Mouse (Mus musculus) megakaryocyte, adult 5-6 weeks (primary cell): ENCODE results near the gene 4921517D22Rik. TPM values are rescaled to one million over a fixed set of nuclear protein-coding genes. Genes with fewer than 3 reads are reported as not detected.

ENCODE experiments used
- ATAC-seq: 2 replicates; pipeline ENCODE4 v1.8.0; 2016; ENCODE audit warnings: mild to moderate bottlenecking, inconsistent platforms; ENCODE audit not compliant: poor library complexity, severe bottlenecking
- total RNA-seq, 2 experiments: library from RNA; stranded (forward) in 1 of 2; stranded (reverse) in 1 of 2; fragments of 153-499, 151-499 nt in 1 of 2; fragments of 221-1000, 200-1000 nt in 1 of 2; gene quantifications; 2 replicates each; pipeline versions ENCODE4 v1.2.3 to v1.2.4; 2015 to 2017

4921517D22Rik gene
- total RNA-seq, 2 experiments from 2014 or later: not detected

DNA sequence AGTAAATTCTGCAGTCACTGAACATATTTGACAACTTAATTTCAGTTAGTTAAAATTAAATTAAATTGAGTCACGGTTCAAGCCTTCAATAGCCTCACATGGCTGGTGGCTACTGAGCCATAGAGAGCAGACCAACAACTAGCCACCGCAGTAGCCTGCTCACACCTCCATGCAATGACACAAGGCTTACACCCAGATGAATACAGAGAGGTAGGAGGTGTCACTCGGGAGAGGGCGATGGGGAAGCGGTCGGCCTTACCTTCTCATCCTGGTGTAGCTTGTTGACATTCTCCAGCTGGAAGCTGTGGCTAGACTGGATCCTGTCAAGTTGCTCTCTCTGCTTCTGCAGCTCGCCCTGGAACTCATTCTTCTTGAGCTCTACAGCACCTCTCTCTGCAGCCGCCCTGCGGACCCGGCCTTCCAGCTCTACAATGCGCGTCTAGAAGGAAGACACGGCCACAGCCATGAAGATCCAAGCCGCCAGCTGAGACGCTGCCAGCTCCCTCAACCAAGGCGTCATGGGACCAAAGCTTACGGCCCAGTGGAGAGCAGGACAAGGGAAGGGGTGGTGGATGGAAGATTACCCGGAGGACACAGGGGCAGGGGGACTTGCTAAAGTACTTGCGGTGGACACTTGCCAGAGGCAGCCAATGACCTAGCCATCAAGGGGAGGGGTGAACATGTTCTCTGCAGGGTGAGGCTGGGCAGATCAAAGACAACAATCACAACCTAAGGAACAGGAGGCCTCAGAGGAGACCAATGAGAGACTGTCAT lies 29.8 kb downstream of the 4921517D22Rik start:
- ATAC-seq: no peak

DNA sequence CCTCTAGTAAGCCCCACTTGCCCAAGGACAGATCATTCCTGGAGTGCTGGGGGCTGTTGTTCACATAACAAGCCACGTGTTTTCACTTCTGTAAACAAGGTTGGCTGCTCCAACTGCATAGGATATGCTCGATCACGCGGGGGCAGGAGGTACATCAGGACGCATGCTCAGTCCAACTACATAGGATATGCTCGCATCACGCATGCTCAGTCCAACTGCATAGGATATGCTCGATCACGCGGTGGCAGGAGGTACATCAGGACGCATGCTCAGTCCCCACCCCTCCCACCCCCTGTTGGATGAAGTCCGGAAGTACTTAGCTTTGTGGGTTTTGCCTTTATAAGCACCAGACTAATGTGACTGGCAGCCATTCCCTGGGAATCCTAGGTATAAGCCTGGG lies 31.9 kb downstream of the 4921517D22Rik start:
- ATAC-seq: no peak

DNA sequence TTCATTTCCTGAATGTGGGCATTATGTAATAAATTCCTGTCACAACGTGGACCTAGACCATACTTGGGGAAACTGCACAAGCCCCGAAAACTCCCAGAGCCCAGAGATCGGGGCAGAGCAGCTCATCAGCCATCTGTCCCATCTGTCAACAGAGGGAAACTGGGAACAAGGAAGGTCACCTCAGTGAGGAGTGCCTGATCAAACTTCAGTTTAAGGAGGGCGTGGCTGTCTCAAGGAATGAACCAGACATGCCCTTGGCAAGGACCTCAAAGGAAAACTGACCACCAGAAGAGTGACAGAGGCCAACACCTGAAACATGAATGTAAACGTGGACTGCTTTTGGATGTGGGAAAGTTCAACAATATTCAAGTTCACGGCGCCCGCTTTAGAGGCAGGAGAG lies 32.5 kb downstream of the 4921517D22Rik start:
- no peak for ATAC-seq

DNA sequence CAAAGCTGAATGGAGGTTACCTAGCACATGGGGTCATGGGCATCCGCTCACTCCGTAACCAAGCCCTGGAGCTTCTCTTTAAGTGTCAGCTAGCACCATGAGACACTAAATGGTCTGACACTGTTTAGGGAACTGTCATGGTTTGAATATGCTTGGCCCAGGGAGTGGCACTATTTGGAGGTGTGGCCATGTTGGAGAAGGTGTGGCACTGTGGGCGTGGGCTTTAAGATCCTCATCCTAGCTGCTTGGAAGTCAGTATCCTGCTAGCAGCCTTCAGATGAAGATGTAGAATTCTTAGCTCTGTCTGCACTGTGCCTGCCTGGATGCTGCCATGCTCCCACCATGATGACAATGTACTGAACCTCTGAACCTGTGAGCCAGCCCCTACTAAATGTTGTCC lies 33.5 kb downstream of the 4921517D22Rik start:
- ATAC-seq: no peak

DNA sequence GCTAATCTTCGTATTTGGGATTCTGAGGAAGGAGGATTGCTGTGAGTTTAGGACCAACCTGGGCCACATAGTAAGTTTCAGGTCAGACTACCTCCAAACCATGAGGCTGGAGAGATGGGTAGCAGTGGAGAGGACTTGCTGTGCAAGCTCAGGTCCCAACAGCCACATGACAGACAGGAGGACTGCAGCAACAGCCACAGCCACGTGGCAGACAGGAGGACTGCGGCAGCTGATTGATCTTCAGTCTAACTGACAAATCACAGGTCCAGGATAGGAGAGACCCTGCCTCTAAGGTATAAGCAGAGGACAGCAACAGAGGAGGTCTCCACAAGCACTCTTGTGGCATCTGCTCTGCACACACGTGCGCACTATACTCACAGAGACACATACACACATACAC lies 36.1 kb downstream of the 4921517D22Rik start:
- ATAC-seq: no peak

DNA sequence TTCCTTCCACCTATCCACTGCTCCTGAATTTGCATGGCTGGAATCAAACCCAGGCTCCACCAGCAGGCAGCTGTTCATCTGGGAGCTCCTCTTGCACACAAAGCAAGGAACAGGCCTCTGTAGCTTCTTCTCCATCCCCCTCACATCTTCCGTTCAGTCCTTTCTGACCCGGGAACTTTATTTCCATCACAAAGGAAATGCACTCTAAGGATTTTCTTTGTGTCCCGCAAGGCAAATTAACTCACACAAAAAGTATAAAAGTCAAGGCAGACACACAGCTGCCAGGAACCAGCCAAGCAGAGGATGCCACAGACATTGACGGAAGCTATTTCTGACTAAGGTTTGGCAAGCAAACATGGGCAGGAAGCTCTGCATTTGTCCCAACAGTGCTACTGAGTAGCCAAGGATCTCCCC lies 36.9 kb downstream of the 4921517D22Rik start:
- no peak for ATAC-seq

DNA sequence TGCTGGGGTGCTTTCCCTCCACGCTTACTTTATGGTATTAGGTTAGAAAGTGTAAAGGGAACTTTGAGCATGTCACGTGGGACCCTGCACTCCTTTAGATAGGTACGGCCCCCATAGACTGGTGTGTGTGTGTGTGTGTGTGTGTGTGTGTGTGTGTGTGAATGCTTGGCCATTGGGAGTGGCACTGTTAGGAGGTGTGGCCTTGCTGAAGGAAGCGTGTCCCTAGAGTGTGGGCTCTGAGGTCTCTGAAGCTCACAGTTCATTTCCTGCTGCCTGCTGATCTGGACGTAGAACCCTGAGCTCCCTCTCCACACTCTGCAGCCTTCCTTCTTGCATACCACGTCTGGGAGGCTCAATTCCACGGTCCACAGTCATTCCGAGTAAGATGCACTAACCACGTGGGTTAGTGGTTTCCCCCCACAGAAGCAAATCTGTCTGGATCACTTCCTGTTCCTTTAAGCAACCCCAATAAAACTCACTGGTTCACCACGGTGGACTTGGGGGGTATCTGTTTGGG lies 37.5 kb downstream of the 4921517D22Rik start:
- ATAC-seq: peak; percentile 79

DNA sequence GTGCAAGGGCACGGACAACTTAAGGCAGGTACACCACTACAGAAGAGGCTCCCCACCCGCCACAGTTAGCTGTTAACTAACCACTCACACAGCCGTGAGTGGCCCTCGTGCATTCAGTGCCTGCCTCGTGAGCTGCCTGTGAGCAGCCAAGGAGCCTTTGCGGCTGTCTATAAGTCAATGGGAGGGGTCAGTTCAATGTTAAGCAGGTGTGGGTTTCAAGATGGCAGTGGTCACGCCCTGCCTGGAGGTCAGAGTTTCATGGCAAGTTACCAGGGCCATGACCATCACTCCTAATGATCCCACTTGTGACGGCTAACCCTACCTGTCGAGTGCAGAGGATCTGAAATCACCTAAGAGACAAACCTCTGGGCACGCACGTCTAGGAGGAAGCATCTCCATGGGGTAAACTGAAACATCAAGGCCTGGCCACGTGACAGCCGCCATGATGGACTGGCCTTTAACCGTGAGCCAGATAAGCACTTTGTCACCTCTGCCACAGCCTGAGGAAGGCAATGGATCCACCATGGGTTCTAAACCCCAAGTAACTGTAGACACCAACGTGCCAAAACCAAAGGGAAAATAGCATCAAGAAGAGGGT lies 38.1 kb downstream of the 4921517D22Rik start:
- ATAC-seq: no peak

DNA sequence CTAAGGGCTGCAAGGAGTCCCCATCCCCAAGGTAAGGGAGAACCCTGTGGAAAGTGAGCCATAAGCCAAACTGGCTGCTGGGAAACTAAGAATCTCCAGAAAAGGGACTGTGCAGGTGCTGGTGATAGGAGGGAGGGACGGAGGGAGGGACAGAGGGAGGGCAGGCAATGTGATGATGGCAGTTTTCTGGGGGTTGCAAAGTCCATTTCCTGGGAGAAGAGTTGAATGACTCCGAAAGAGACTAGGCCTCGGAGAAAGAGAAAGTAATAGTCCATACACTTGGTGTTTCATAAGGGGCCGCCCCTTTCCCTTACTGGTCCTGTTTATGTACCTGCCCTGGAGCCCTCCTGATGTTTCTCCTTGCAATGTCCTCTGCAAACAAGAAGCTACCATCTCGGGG lies 39.4 kb downstream of the 4921517D22Rik start:
- ATAC-seq: no peak

DNA sequence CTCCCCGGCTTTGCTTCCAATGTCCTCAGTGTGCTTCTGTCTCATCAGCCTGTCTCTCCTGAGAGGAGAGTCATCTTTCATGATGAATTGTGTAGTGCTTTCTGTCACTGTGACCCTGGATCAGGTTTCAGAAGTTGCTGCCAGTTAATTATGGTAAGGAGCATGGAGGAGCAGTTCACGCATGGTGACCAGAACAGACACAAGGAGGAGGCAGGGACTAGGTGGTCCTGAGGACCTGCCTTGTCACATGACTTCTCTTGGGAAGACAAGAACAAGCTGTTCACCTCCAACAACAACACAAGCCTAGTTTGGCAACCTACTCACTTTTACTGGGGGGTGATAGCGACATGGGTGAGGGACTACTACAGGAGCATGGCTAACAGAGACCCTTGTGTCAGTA lies 40.8 kb downstream of the 4921517D22Rik start:
- no peak for ATAC-seq

DNA sequence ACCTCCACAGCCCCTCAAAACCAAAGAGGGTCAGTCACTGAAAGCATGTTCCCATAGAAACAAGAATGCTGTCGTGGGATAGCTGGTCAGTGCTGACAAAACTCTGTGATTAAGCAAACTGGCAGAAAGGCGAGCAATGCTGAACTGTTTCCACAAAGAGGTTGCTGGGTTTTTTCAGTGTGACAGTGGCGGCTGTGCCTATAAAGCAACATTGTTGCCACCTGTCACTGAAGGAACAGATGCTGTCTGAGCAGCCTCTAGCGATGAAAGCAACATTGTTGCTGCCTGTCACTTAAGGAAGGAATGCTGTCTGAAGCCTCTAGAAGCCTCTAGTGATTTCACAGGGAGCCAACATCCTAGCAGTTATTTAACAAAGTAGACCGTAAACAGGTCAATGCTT lies 41.3 kb downstream of the 4921517D22Rik start:
- ATAC-seq: no peak

DNA sequence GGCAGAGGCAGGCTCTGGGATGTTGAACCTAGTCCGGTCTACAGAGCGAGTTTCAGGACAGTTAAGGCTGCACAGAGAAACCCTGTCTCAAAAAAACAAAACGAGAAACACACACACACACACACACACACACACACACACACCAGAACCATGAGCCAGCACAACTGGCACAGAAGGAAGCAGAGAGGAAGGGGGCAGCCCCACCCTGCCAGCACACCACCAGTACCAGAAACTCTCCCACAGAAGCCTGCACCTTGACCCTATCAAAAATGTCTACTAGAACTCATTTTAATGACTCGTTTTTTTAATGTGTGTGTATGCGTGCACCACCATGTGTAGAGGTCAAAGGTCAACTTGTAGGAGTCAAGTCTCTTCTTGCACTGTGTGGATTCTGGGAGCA lies 44.1 kb downstream of the 4921517D22Rik start:
- peak; percentile 52; the same call in 1 of the 2 replicates for ATAC-seq

DNA sequence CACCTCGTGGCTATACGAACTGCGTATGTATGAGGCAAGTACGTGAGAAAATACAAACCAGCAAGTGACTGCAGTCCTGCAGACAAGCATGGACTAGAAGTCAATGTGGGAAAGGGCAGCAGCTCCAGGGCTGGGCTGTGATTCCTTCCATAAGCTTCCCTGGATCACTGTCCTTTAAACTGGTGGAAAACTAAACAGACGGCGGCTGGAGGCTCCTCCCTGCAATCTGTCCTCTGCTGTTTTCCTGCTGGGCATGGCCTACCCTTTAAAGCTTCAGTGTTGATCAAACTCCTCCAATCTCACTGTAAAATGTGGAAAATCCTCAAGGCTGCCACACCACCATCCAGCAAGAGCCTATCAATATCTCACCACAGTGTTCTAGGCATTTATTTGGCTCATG lies 45.3 kb downstream of the 4921517D22Rik start:
- ATAC-seq: no peak

DNA sequence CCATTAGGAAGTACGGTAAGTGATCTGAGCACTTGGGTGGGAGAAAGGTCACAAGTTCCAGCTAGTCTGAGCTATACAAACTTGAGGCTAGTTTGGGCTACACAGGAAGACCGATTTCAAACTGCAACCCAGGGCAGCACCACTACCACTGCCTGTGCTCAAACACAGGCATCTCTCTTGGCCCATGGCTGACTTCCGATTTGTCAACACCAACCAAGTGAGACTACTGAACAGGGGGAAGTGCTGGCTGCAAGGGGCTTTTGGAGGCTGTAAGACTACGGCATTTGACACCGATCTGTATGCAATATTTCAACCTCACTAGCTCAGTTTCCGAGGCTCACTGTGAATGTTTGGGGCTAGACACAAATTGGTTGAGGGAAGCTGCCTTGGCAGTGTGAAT lies 46.4 kb downstream of the 4921517D22Rik start:
- peak; percentile 65 for ATAC-seq

DNA sequence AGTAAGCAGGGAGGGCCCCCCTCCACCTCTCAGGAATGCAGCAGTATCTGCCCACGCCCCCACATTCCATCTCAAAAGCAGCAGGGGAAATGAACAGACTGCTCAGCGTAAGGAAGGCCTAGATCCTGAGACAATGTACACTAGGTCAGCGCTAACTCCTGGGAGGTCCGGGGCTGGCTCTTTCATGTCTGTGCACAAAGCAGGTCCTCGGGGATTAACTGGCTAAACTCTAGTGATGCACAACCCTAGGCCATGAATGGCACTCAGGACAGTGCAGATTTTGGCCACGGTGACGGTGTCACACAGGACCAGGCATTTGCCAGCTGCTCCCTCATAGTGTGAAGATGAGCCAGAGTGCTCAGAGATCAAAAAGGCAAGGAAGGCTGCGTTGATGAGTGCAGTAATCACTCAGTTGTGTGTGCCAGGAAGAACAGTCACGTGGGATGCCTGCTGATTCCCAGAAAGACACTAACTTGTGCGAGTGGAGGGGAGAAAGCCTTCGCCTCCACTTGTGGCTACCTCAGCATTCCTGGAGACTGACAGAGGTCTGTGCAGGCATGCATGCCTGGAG lies 47.1 kb downstream of the 4921517D22Rik start:
- ATAC-seq: no peak

DNA sequence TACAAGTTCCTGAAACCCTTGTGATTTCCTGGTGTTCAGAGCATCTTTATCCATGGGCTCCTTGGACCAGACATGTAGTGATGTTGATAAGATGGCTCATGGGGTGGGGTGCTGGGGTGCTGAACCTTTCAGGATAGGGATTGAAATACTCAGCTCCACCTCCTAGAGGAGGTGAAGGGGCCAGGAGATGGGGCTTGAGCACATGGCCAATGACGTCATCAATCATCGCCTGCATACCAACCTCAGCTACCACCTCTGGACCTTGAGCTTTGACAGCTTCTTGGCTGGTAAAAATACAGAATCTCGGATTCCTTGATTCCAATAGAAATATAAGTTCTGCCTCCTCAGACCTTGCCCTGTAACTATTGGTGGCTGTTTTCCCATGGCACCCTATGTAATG lies 48.4 kb downstream of the 4921517D22Rik start:
- no peak for ATAC-seq

DNA sequence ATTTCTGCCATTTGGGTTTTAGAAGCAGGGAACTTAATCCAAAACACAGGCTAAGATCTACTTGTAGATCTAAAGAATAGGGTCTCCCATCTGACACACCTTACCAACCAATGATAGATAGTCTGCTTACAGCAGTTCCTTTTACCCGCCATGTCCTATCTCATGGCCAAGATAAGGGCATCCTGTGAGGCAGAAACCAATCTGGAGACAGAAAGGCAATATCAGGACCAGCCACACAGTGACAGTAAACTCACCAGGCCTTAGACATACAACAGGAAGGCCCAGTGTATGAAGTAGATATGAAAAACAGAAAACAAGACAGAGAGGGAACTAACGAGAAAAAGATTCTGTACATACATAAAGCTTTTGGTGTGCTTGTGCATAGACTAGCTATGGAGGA lies 51.1 kb downstream of the 4921517D22Rik start:
- no peak for ATAC-seq

DNA sequence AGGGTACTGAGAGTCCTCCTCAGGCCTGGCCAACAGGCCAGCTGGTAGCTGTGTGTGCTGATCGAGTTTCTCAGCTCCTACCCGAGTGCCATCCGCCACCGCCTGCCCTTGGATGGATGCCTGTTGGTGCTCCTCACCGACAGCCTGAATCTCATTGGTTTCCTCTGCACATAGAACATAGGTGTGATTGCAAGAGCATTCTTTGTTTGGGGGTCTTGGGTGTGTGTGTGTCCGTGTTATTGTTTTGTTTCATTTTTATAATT lies 53.8 kb downstream of the 4921517D22Rik start:
- ATAC-seq: no peak

DNA sequence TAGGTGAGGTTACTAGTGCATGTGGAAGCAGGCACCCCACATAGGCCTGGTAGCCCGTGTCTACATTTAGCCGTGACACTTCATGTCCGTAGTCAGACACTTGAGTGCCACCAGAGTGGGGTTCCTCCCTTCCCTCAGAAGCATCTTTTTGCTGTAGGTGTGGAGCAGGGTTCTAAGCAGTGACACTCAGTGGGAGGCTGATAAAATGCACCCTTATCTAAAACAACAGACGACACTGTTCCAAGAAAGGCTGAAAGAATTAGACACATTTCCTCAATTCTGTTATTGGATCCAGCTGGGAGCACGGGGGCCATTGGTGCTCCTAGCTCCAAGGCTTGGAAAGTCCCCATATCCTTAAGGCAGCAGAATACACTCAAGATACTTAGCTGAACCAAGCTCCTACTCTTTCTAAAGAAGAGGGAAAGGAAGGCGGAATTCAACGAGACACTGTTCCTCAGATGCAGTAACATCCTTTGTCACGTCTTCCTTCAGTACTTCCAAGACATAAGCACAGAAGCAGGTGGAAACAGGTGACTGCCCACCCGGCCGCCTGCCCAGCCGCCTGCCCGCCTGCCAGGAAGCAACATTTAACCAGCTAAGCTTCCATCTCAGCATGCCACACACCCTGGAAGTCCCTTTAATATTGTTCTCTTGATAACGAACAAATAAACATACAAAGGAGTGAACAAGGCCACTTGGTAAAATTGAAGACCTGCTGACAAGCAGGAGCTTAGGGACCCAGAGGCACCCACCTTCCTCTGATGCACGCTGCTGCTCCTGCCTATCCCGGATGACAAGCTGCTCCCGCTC lies 54.3 kb downstream of the 4921517D22Rik start:
- ATAC-seq: no peak

DNA sequence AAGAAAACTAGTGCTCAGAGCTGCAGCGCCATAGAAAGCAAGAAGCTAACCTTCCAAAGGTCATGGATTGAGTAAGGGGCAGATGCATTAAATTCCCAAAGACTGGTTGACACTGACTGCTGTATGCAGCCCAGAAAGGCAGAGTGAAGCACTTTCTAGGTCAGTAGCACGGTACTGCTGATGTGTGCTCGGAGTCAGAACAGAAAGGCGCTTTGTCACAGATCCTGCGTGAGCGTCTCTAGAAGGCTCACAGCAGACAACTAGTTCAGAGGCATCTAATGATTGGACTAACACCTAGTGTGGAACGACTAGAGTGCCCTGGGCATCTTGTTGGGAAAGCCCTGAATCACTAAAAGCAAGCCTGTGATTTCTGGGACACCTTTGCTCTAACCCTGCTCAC lies 56.1 kb downstream of the 4921517D22Rik start:
- no peak for ATAC-seq
